8 mouse cellular contexts compared by ENCODE assay signal in genomic region chr6:21852344-21852785, GRCm38 (mm10). TPM values are rescaled to one million over a fixed set of nuclear protein-coding genes. Genes with fewer than 3 reads are reported as not detected.
DNase-seq lines count a peak whose midpoint lies in the region; ATAC-seq and TF ChIP-seq lines count a peak whose summit lies in the region.

TSS of gene Tspan12 (minus strand) at chr6:21852515.

- peak; percentile 19; the same call in 1 of the 2 replicates for ATAC-seq in lung, embryonic 14.5 days (ENCODE audit: insufficient read depth)
- ATAC-seq in embryonic facial prominence, embryonic 11.5 days (replicated peaks; ENCODE audit: insufficient number of reproducible peaks, low FRiP score, low TSS enrichment, low read depth): no peak; the same call in 1 of the 2 replicates
- no peak for ATAC-seq in heart, embryonic 14.5 days (ENCODE audit: insufficient number of reproducible peaks, insufficient read depth, low FRiP score, low read depth)
- peak; percentile 76; the same call in 1 of the 2 replicates for ATAC-seq in neural tube, embryonic 13.5 days (ENCODE audit: low read depth)

- DNase-seq in lung, embryonic 14.5 days: no peak
- DNase-seq in lung, postnatal 10 days: no peak
- DNase-seq in embryonic facial prominence, embryonic 11.5 days (ENCODE audit: low spot score): no peak
- DNase-seq in left cerebral cortex, postnatal 10 days (ENCODE audit: extremely low spot score in 1 of 2, low spot score in 2 of 2): peak in 1 of 2 experiments; percentile 38
- DNase-seq in urinary bladder, postnatal 14 days (ENCODE audit: low spot score): no peak
- no peak for DNase-seq in kidney, postnatal 14 days

- intact Hi-C loops in left cerebral cortex, postnatal 10 days (cut with DNase I): no loop called here

- peak within 1 kb of the TSS; percentile 92 for H3K27ac ChIP-seq in lung, embryonic 14.5 days (ENCODE audit: low read depth)
- H3K27ac ChIP-seq in embryonic facial prominence, embryonic 11.5 days (replicated peaks; ENCODE audit: low read depth, low read length): peak within 1 kb of the TSS; percentile 72
- H3K27ac ChIP-seq in heart, embryonic 14.5 days (replicated peaks in 1 of 2; ENCODE audit: control insufficient read depth in 1 of 2, insufficient read depth in 1 of 2, low read depth in 2 of 2, low read length in 2 of 2): peak within 1 kb of the TSS; percentile 91 to 99
- H3K27ac ChIP-seq in neural tube, embryonic 13.5 days (replicated peaks): peak within 1 kb of the TSS; percentile 91

- H3K36me3 ChIP-seq in lung, embryonic 14.5 days (ENCODE audit: insufficient read depth): 0 out of 2 replicates have a peak, but pooled peaks cover 1% of the 10 kb centered on the region
- H3K36me3 ChIP-seq in embryonic facial prominence, embryonic 11.5 days (replicated peaks; ENCODE audit: control insufficient read depth, insufficient read depth, low read depth, low read length): no peaks in the 10 kb centered on the region
- H3K36me3 ChIP-seq in heart, embryonic 14.5 days (ENCODE audit: control insufficient read depth, insufficient read depth, low read length): peaks cover 16% of the 10 kb centered on the region
- H3K36me3 ChIP-seq in neural tube, embryonic 13.5 days: peaks cover 1% of the 10 kb centered on the region; the same call in 1 of the 2 replicates

- H3K4me2 ChIP-seq in lung, embryonic 14.5 days: peak within 1 kb of the TSS; percentile 80
- peak within 1 kb of the TSS; percentile 80 for H3K4me2 ChIP-seq in embryonic facial prominence, embryonic 11.5 days (ENCODE audit: low read depth, low read length)
- peak within 1 kb of the TSS; percentile 84 for H3K4me2 ChIP-seq in heart, embryonic 14.5 days (ENCODE audit: low read length)
- peak within 1 kb of the TSS; percentile 79 for H3K4me2 ChIP-seq in neural tube, embryonic 13.5 days

- WGBS in lung, embryonic 14.5 days: under 1% methylated on average over 13 of the region's 13 CpGs
- WGBS in embryonic facial prominence, embryonic 11.5 days: 1% methylated on average over 13 of the region's 13 CpGs
- 1% methylated on average over 13 of the region's 13 CpGs for WGBS in heart, embryonic 14.5 days
- 2% methylated on average over 13 of the region's 13 CpGs for WGBS in neural tube, embryonic 13.5 days

- peak within 1 kb of the TSS; percentile 73 for H3K9ac ChIP-seq in lung, embryonic 14.5 days
- peak within 1 kb of the TSS; percentile 89 for H3K9ac ChIP-seq in embryonic facial prominence, embryonic 11.5 days (replicated peaks; ENCODE audit: low read length)
- H3K9ac ChIP-seq in heart, embryonic 14.5 days (ENCODE audit: low read length): peak within 1 kb of the TSS; percentile 91
- H3K9ac ChIP-seq in neural tube, embryonic 13.5 days: peak within 1 kb of the TSS; percentile 91

- peak within 1 kb of the TSS; percentile 78 for H3K4me3 ChIP-seq in lung, embryonic 14.5 days (ENCODE audit: low read depth, low read length)
- H3K4me3 ChIP-seq in embryonic facial prominence, embryonic 11.5 days (ENCODE audit: low read depth, low read length): peak within 1 kb of the TSS; percentile 68
- H3K4me3 ChIP-seq in heart, embryonic 14.5 days (ENCODE audit: control insufficient read depth in 1 of 2, insufficient read depth in 1 of 2, low read depth in 1 of 2, low read length in 2 of 2): peak within 1 kb of the TSS; percentile 69 to 83
- peak within 1 kb of the TSS; percentile 82 for H3K4me3 ChIP-seq in neural tube, embryonic 13.5 days

- TF ChIP-seq CTCF in lung, embryonic 14.5 days (IDR thresholded peaks at IDR 0.05; ENCODE audit: low read depth): no peak

- H3K4me1 ChIP-seq in lung, embryonic 14.5 days (ENCODE audit: insufficient read depth): 0 out of 2 replicates have a peak, but pooled peaks cover 3% of the 10 kb centered on the region
- H3K4me1 ChIP-seq in embryonic facial prominence, embryonic 11.5 days (ENCODE audit: control insufficient read depth, insufficient read depth, low read length): no peaks in the 10 kb centered on the region
- peaks cover 8% of the 10 kb centered on the region in 2 experiments; a peak in 3 of 4 replicates for H3K4me1 ChIP-seq in heart, embryonic 14.5 days (ENCODE audit: control insufficient read depth in 2 of 2, insufficient read depth in 2 of 2, low read length in 2 of 2)
- H3K4me1 ChIP-seq in neural tube, embryonic 13.5 days (replicated peaks): peaks cover 16% of the 10 kb centered on the region

- no peaks in the 10 kb centered on the region for H3K9me3 ChIP-seq in lung, embryonic 14.5 days (ENCODE audit: low read depth, low read length)
- H3K9me3 ChIP-seq in embryonic facial prominence, embryonic 11.5 days (replicated peaks; ENCODE audit: control insufficient read depth, low read length): no peaks in the 10 kb centered on the region
- no peaks in the 10 kb centered on the region for H3K9me3 ChIP-seq in heart, embryonic 14.5 days (ENCODE audit: control insufficient read depth, low read length)
- no peaks in the 10 kb centered on the region for H3K9me3 ChIP-seq in neural tube, embryonic 13.5 days

- no peaks in the 10 kb centered on the region for H3K27me3 ChIP-seq in lung, embryonic 14.5 days (ENCODE audit: insufficient read depth, low read length)
- no peaks in the 10 kb centered on the region for H3K27me3 ChIP-seq in embryonic facial prominence, embryonic 11.5 days (ENCODE audit: control insufficient read depth, insufficient read depth, low read length)
- H3K27me3 ChIP-seq in heart, embryonic 14.5 days (ENCODE audit: control insufficient read depth, insufficient read depth, low read length): no peaks in the 10 kb centered on the region
- H3K27me3 ChIP-seq in neural tube, embryonic 13.5 days: no peaks in the 10 kb centered on the region

RNA-seq across cellular contexts. Expression of gene Tspan12, which starts in this region (rescaled TPM):
- polyA plus RNA-seq in lung, embryonic 14.5 days (2014; fragmentation: Nextera tagmentation; extraction: Ambion mirVana): 53.0 and 53.7 TPM in 2 replicates
- polyA plus RNA-seq in embryonic facial prominence, embryonic 11.5 days (2014; fragmentation: Nextera tagmentation; extraction: Ambion mirVana): 62.1 and 63.9 TPM in 2 replicates
- 78.2 and 84.0 TPM in 2 replicates for polyA plus RNA-seq in heart, embryonic 14.5 days (2014; fragmentation: Nextera tagmentation; extraction: Ambion mirVana)
- total RNA-seq in left cerebral cortex, postnatal 10 days (2021): 10 to 100 TPM; 19.3 to 23.4 TPM
- 77.5 and 78.9 TPM in 2 replicates for polyA plus RNA-seq in neural tube, embryonic 13.5 days (2015; fragmentation: Nextera tagmentation; extraction: Ambion mirVana)

Comparison
In these comparisons a context has a peak if more than half of its experiments do, and no peak if none do; other contexts are left out.
1. ATAC-seq: peak in lung, embryonic 14.5 days (single experiment) and neural tube, embryonic 13.5 days (single experiment); none in embryonic facial prominence, embryonic 11.5 days (single experiment) and heart, embryonic 14.5 days (single experiment).
2. Peak in every context shown above with its lines, with median percentiles within 50 percentile points of each other: H3K27ac ChIP-seq, H3K4me2 ChIP-seq, H3K4me3 ChIP-seq and H3K9ac ChIP-seq.